In genomic region chr1:74894966-74895365, GRCm38 (mm10) we compare ENCODE assay signal across 10 mouse cellular contexts. TPM values are rescaled to one million over a fixed set of nuclear protein-coding genes. Genes with fewer than 3 reads are reported as not detected.
A peak's percentile ranks its signal among the peaks of the same experiment; 100 is the strongest.
DNase-seq lines count a peak whose midpoint lies in the region; ATAC-seq and TF ChIP-seq lines count a peak whose summit lies in the region.
"Had no signal": no experiment of that assay in that cellular context is flagged by ENCODE, and none has a peak within 500 bp of the region (broad histone marks: within the 10 kb centered on the region; RNA-seq: fewer than 3 reads in every experiment).

No protein-coding gene starts in this region.

- no peak overlapping the region for H3K9ac ChIP-seq in kidney, postnatal 0 days (ENCODE audit: low read depth, low read length)
- no peak overlapping the region for H3K9ac ChIP-seq in lung, embryonic 14.5 days

- H3K4me1 ChIP-seq in thymus, adult 2 months (replicated peaks; ENCODE audit: control insufficient read depth, insufficient read depth, low read length), result no peaks in the 10 kb centered on the region
- peaks cover 2% of the 10 kb centered on the region; the same call in 1 of the 2 replicates for H3K4me1 ChIP-seq in cortical plate, adult 2 months (ENCODE audit: control insufficient read depth, insufficient read depth, low read length)
- H3K4me1 ChIP-seq in kidney, postnatal 0 days (replicated peaks; ENCODE audit: insufficient read depth, low read length), result no peaks in the 10 kb centered on the region; the same call in 1 of the 2 replicates
- 0 out of 2 replicates have a peak, but pooled peaks cover 4% of the 10 kb centered on the region for H3K4me1 ChIP-seq in lung, embryonic 14.5 days (ENCODE audit: insufficient read depth)

- H3K36me3 ChIP-seq in thymus, adult 2 months (ENCODE audit: control insufficient read depth, insufficient read depth, low read length), result no peaks in the 10 kb centered on the region
- H3K36me3 ChIP-seq in kidney, postnatal 0 days (ENCODE audit: insufficient read depth, low read length), result no peaks in the 10 kb centered on the region
- no peaks in the 10 kb centered on the region for H3K36me3 ChIP-seq in lung, embryonic 14.5 days (ENCODE audit: insufficient read depth)

- no peaks in the 10 kb centered on the region for H3K9me3 ChIP-seq in kidney, postnatal 0 days (replicated peaks; ENCODE audit: low read length)
- no peaks in the 10 kb centered on the region for H3K9me3 ChIP-seq in lung, embryonic 14.5 days (ENCODE audit: low read depth, low read length)

- TF ChIP-seq CTCF in thymus, adult 2 months (IDR thresholded peaks at IDR 0.05; ENCODE audit: borderline replicate concordance, control insufficient read depth, extremely low read depth, insufficient read depth, low read length, poor library complexity), result peak; percentile 50; the same call in 1 of the 2 replicates
- peak; percentile 48 for TF ChIP-seq CTCF in cortical plate, adult 2 months (IDR thresholded peaks at IDR 0.05; ENCODE audit: extremely low read depth, insufficient read depth, low read length)
- TF ChIP-seq CTCF in kidney, postnatal 0 days (IDR thresholded peaks at IDR 0.05; ENCODE audit: low read depth), result peak; percentile 78
- peak; percentile 83 for TF ChIP-seq CTCF in lung, embryonic 14.5 days (IDR thresholded peaks at IDR 0.05; ENCODE audit: low read depth)

- ATAC-seq in kidney, postnatal 0 days (replicated peaks; ENCODE audit: low FRiP score, low read depth), result 0 out of 2 replicates have a peak, but pooled peaks have one; percentile 15
- no peak for ATAC-seq in lung, embryonic 14.5 days (ENCODE audit: insufficient read depth)

- WGBS in thymus, adult 2 months, result 20% methylated on average over 4 of the region's 4 CpGs
- 18% methylated on average over 4 of the region's 4 CpGs for WGBS in kidney, postnatal 0 days
- WGBS in lung, embryonic 14.5 days, result 22% methylated on average over 4 of the region's 4 CpGs

- peak; percentile 57 to 66 for DNase-seq in adrenal gland, adult 18-20 months (ENCODE audit: low spot score in 2 of 2)
- no peak for DNase-seq in adrenal gland, postnatal 4 days (ENCODE audit: low spot score in 2 of 2)
- peak; percentile 49 for DNase-seq in thymus, adult 2 months
- no peak for DNase-seq in thymus, adult 18-20 months
- peak; percentile 64 for DNase-seq in kidney, postnatal 0 days (ENCODE audit: low spot score)
- peak; percentile 65 for DNase-seq in lung, embryonic 14.5 days
- DNase-seq in right cerebral cortex, postnatal 4 days, result peak; percentile 75

- no peak for TF ChIP-seq POLR2A in thymus, adult 2 months (IDR thresholded peaks at IDR 0.05; ENCODE audit: control insufficient read depth, extremely low read depth, insufficient read depth, low read length, poor library complexity)
- TF ChIP-seq POLR2A in cortical plate, adult 2 months (IDR thresholded peaks at IDR 0.05; ENCODE audit: extremely low read depth, insufficient read depth, low read length), result no peak

- H3K27me3 ChIP-seq in thymus, adult 2 months (ENCODE audit: control insufficient read depth, insufficient read depth, low read length), result peaks cover 5% of the 10 kb centered on the region; the same call in 1 of the 2 replicates
- H3K27me3 ChIP-seq in kidney, postnatal 0 days (ENCODE audit: insufficient read depth, low read length), result peaks cover 75% of the 10 kb centered on the region
- H3K27me3 ChIP-seq in lung, embryonic 14.5 days (ENCODE audit: insufficient read depth, low read length), result peaks cover 89% of the 10 kb centered on the region

- H3K4me3 ChIP-seq in thymus, adult 2 months (ENCODE audit: control insufficient read depth, insufficient read depth, low read length), result no peak overlapping the region
- H3K4me3 ChIP-seq in cortical plate, adult 2 months (ENCODE audit: insufficient read depth, low read length), result no peak overlapping the region
- no peak overlapping the region for H3K4me3 ChIP-seq in kidney, postnatal 0 days (replicated peaks; ENCODE audit: low read depth, low read length)
- H3K4me3 ChIP-seq in lung, embryonic 14.5 days (ENCODE audit: low read depth, low read length), result no peak overlapping the region

- no peak overlapping the region for H3K27ac ChIP-seq in thymus, adult 2 months (ENCODE audit: control insufficient read depth, insufficient read depth, low read length)
- no peak overlapping the region for H3K27ac ChIP-seq in cortical plate, adult 2 months (ENCODE audit: insufficient read depth, low read length)
- no peak overlapping the region for H3K27ac ChIP-seq in kidney, postnatal 0 days
- H3K27ac ChIP-seq in lung, embryonic 14.5 days (ENCODE audit: low read depth), result no peak overlapping the region

- H3K4me2 ChIP-seq in kidney, postnatal 0 days (ENCODE audit: low read length), result no peak overlapping the region
- H3K4me2 ChIP-seq in lung, embryonic 14.5 days, result no peak overlapping the region

RNA-seq across cellular contexts. Expression of gene Cryba2, which starts 2.0 kb away (rescaled TPM):
- total RNA-seq in adrenal gland, adult 18-20 months (2021), result under 1 TPM; 0.58 to 0.76 TPM
- total RNA-seq in adrenal gland, postnatal 4 days (2021), result 1 to 10 TPM; 2.0 to 3.3 TPM
- 1.0 and 1.5 TPM in 2 replicates for polyA plus RNA-seq in thymus, adult 2 months (2012; rRNA removed)
- 0.66 and 1.4 TPM in 2 replicates for polyA plus RNA-seq in cortical plate, adult 2 months (2012; rRNA removed)
- polyA plus RNA-seq in kidney, postnatal 0 days (2015; fragmentation: Nextera tagmentation; extraction: Ambion mirVana), result not detected in 2 replicates
- polyA plus RNA-seq in lung, embryonic 14.5 days (2014; fragmentation: Nextera tagmentation; extraction: Ambion mirVana), result not detected in 2 replicates
- total RNA-seq: gastrocnemius, postnatal 4 days had no signal
- polyA plus RNA-seq: C2C12 had no signal

RNA-seq across cellular contexts. Expression of gene Fev, which starts 9.7 kb away (rescaled TPM):
- total RNA-seq in adrenal gland, adult 18-20 months (2021), result 1 to 10 TPM in 1 of 2 experiments, under 1 TPM in 1; 0.96 to 1.2 TPM
- 1 to 10 TPM; 2.1 to 3.4 TPM for total RNA-seq in adrenal gland, postnatal 4 days (2021)
- 0.24 and 0.26 TPM in 2 replicates for polyA plus RNA-seq in thymus, adult 2 months (2012; rRNA removed)
- polyA plus RNA-seq in cortical plate, adult 2 months (2012; rRNA removed), result not detected in 2 replicates
- polyA plus RNA-seq in kidney, postnatal 0 days (2015; fragmentation: Nextera tagmentation; extraction: Ambion mirVana), result 0.14 and 0.20 TPM in 2 replicates
- polyA plus RNA-seq in lung, embryonic 14.5 days (2014; fragmentation: Nextera tagmentation; extraction: Ambion mirVana), result not detected in 2 replicates
- total RNA-seq: gastrocnemius, postnatal 4 days had no signal
- polyA plus RNA-seq: C2C12 had no signal

RNA-seq across cellular contexts. Expression of gene Cdk5r2, which starts 40.2 kb away (rescaled TPM):
- 1 to 10 TPM; 4.1 to 4.8 TPM for total RNA-seq in adrenal gland, adult 18-20 months (2021)
- total RNA-seq in adrenal gland, postnatal 4 days (2021), result 10 to 100 TPM in 1 of 2 experiments, 1 to 10 TPM in 1; 6.6 to 10.1 TPM
- polyA plus RNA-seq in thymus, adult 2 months (2012; rRNA removed), result 0.31 and 0.34 TPM in 2 replicates
- 304 and 313 TPM in 2 replicates for polyA plus RNA-seq in cortical plate, adult 2 months (2012; rRNA removed)
- polyA plus RNA-seq in kidney, postnatal 0 days (2015; fragmentation: Nextera tagmentation; extraction: Ambion mirVana), result not detected in 2 replicates
- polyA plus RNA-seq in lung, embryonic 14.5 days (2014; fragmentation: Nextera tagmentation; extraction: Ambion mirVana), result not detected in 2 replicates

RNA-seq across cellular contexts. Expression of gene Cfap65, which starts 40.4 kb away (rescaled TPM):
- total RNA-seq in adrenal gland, adult 18-20 months (2021), result not detected
- total RNA-seq in adrenal gland, postnatal 4 days (2021), result not detected
- polyA plus RNA-seq in thymus, adult 2 months (2012; rRNA removed), result 0.48 and 0.69 TPM in 2 replicates
- polyA plus RNA-seq in cortical plate, adult 2 months (2012; rRNA removed), result 8.9 and 10.6 TPM in 2 replicates
- 0.08 TPM in 2 replicates for polyA plus RNA-seq in kidney, postnatal 0 days (2015; fragmentation: Nextera tagmentation; extraction: Ambion mirVana)
- 0.05 and 0.14 TPM in 2 replicates for polyA plus RNA-seq in lung, embryonic 14.5 days (2014; fragmentation: Nextera tagmentation; extraction: Ambion mirVana)
- total RNA-seq: gastrocnemius, postnatal 4 days had no signal
- polyA plus RNA-seq: C2C12 had no signal

RNA-seq across cellular contexts. Expression of gene Ihh, which starts 56.5 kb away (rescaled TPM):
- under 1 TPM; 0.13 to 0.20 TPM for total RNA-seq in adrenal gland, adult 18-20 months (2021)
- total RNA-seq in adrenal gland, postnatal 4 days (2021), result under 1 TPM; 0.45 to 0.70 TPM
- polyA plus RNA-seq in thymus, adult 2 months (2012; rRNA removed), result 0.75 and 0.94 TPM in 2 replicates
- polyA plus RNA-seq in cortical plate, adult 2 months (2012; rRNA removed), result 0.34 and 0.46 TPM in 2 replicates
- polyA plus RNA-seq in kidney, postnatal 0 days (2015; fragmentation: Nextera tagmentation; extraction: Ambion mirVana), result 6.3 and 6.9 TPM in 2 replicates
- 0.12 and 0.14 TPM in 2 replicates for polyA plus RNA-seq in lung, embryonic 14.5 days (2014; fragmentation: Nextera tagmentation; extraction: Ambion mirVana)

Comparison
In these comparisons a context has a peak if more than half of its experiments do, and no peak if none do; other contexts are left out.
1. DNase-seq: peak in adrenal gland, adult 18-20 months (2 of 2), thymus, adult 2 months (single experiment), kidney, postnatal 0 days (single experiment), lung, embryonic 14.5 days (single experiment) and right cerebral cortex, postnatal 4 days (single experiment); none in adrenal gland, postnatal 4 days (0 of 2) and thymus, adult 18-20 months (0 of 2).
2. RNA of gene Cdk5r2, which starts 40.2 kb away (polyA plus RNA-seq): 304 to 313 TPM in cortical plate, adult 2 months; 0.31 to 0.34 TPM in thymus, adult 2 months, not detected in lung, embryonic 14.5 days and not detected in kidney, postnatal 0 days; every median in the first group is over 100 times any median in the second.
3. Peak in every context shown above with its lines, with median percentiles within 50 percentile points of each other: CTCF ChIP-seq.